Mouse (Mus musculus) intestine, postnatal 0 days (tissue): ENCODE results near the gene Jpt2. TPM values are rescaled to one million over a fixed set of nuclear protein-coding genes. Genes with fewer than 3 reads are reported as not detected.

Experiments used
- ATAC-seq: fragments of 200-750 bp; cut with Nextera tagmentation; 2 replicates; pipeline ENCODE4 v1.8.0; 2017; ENCODE audit warnings: mild to moderate bottlenecking, moderate TSS enrichment, moderate library complexity
- H3K27ac ChIP-seq: fragments of 300-500 bp; sonication (generic); 2 replicates; pipeline ENCODE4 v1.5.1; 2014; ENCODE audit warnings: mild to moderate bottlenecking, low read depth, low read length, moderate library complexity
- H3K27me3 ChIP-seq: fragments of 300-500 bp; sonication (generic); replicated peaks from 2 replicates; pipeline ENCODE4 v1.6.1; 2014; ENCODE audit warnings: low read length, mixed read lengths; ENCODE audit not compliant: control insufficient read depth, insufficient read depth
- H3K36me3 ChIP-seq: fragments of 300-500 bp; sonication (generic); 2 replicates; pipeline ENCODE4 v1.6.1; 2014; ENCODE audit warnings: mild to moderate bottlenecking, moderate library complexity; ENCODE audit not compliant: control insufficient read depth, insufficient read depth
- H3K4me1 ChIP-seq: fragments of 300-500 bp; sonication (generic); replicated peaks from 2 replicates; pipeline ENCODE4 v1.6.1; 2014; ENCODE audit warnings: antibody characterized with exemption, low read length, mixed read lengths; ENCODE audit not compliant: control insufficient read depth, insufficient read depth
- H3K4me2 ChIP-seq: fragments of 300-500 bp; sonication (generic); replicated peaks from 2 replicates; pipeline ENCODE4 v1.6.1; 2014; ENCODE audit warnings: low read depth, mild to moderate bottlenecking, moderate library complexity
- H3K4me3 ChIP-seq: fragments of 300-500 bp; sonication (generic); 2 replicates; pipeline ENCODE4 v1.5.1; 2014; ENCODE audit warnings: low read depth, low read length
- H3K9ac ChIP-seq: fragments of 300-500 bp; sonication (generic); 2 replicates; pipeline ENCODE4 v1.6.1; 2014; ENCODE audit warnings: mild to moderate bottlenecking, low read depth, low read length
- H3K9me3 ChIP-seq: fragments of 300-500 bp; sonication (generic); 2 replicates; pipeline ENCODE4 v1.6.1; 2016; ENCODE audit warnings: mixed run types; ENCODE audit not compliant: control insufficient read depth
- CTCF ChIP-seq: sonication (generic); IDR thresholded peaks from 2 replicates; pipeline ENCODE4 v1.5.1; 2016; ENCODE audit warnings: low read depth, mild to moderate bottlenecking, control low read depth, antibody characterized with exemption, moderate library complexity
- WGBS: fragments of 180-500 bp; shearing (Covaris S2); extraction: QIAGEN DNeasy Blood & Tissue Kit; methylation state at CpG from one replicate; pipeline ENCODE4 v1.1.7; 2014; 5-methylcytosine and 5-hydroxymethylcytosine counted together
- polyA plus RNA-seq: library from polyadenylated mRNA; unstranded; fragments of >200 nt; fragmentation: Nextera tagmentation; extraction: Ambion mirVana; gene quantifications from 2 replicates; pipeline ENCODE4 v1.2.1, GENCODE M21; 2015

Jpt2 gene
- polyA plus RNA-seq, 1 experiment from 2014 or later, result 35.7 TPM

- Histone ChIP-seq H3K27me3 (no peaks in the 10 kb centered on the region), H3K36me3 (peaks cover 44% of the 10 kb centered on the region), H3K4me3 (no peak overlapping the region), H3K27ac (no peak overlapping the region), H3K9ac (no peak overlapping the region), H3K4me2 (no peak overlapping the region), H3K9me3 (no peaks in the 10 kb centered on the region), H3K4me1 (0 out of 2 replicates have a peak, but pooled peaks cover 7% of the 10 kb centered on the region)
- ATAC-seq, result no peak
- WGBS, result 90% methylated on average over 12 of the region's 12 CpGs
- no peak for TF ChIP-seq CTCF
These were observed 67.7 kb downstream of the Jpt2 start for GRCm38 (mm10) chr17:24892785-24893184.

- no peaks in the 10 kb centered on the region for H3K9me3 ChIP-seq
- no peak for ATAC-seq
- no peak overlapping the region for H3K4me2 ChIP-seq
- H3K4me1 ChIP-seq, result 0 out of 2 replicates have a peak, but pooled peaks cover 14% of the 10 kb centered on the region
- no peak overlapping the region for H3K4me3 ChIP-seq
- no peak for TF ChIP-seq CTCF
- peaks cover 40% of the 10 kb centered on the region for H3K36me3 ChIP-seq
- 83% methylated on average over 13 of the region's 13 CpGs for WGBS
- H3K27ac ChIP-seq, result 0 out of 2 replicates have a peak overlapping the region, but pooled peaks have one; percentile 28
- H3K27me3 ChIP-seq, result no peaks in the 10 kb centered on the region
- H3K9ac ChIP-seq, result no peak overlapping the region
These were observed 69.2 kb downstream of the Jpt2 start for GRCm38 (mm10) chr17:24891321-24891720.

- WGBS, result 80% methylated on average over 19 of the region's 19 CpGs
- no peaks in the 10 kb centered on the region for H3K27me3 ChIP-seq
- TF ChIP-seq CTCF, result no peak
These were observed 70.1 kb downstream of the Jpt2 start for GRCm38 (mm10) chr17:24890151-24891092.

GRCm38 (mm10) chr17:24888862-24889261 is 71.6 kb downstream of the Jpt2 start:
- Histone ChIP-seq H3K9ac (no peak overlapping the region), H3K4me1 (peaks cover 14% of the 10 kb centered on the region; the same call in 1 of the 2 replicates), H3K4me3 (no peak overlapping the region), H3K36me3 (peaks cover 50% of the 10 kb centered on the region), H3K4me2 (no peak overlapping the region), H3K27me3 (no peaks in the 10 kb centered on the region), H3K9me3 (no peaks in the 10 kb centered on the region), H3K27ac (no peak overlapping the region)
- 82% methylated on average over 3 of the region's 3 CpGs for WGBS
- no peak for ATAC-seq
- TF ChIP-seq CTCF, result no peak

More at GRCm38 (mm10) chr17:24890151-24891092, 70.1 kb downstream of the Jpt2 start:
- Histone ChIP-seq H3K9me3 (no peaks in the 10 kb centered on the region), H3K4me3 (no peak overlapping the region), H3K9ac (no peak overlapping the region), H3K4me1 (peaks cover 16% of the 10 kb centered on the region; the same call in 1 of the 2 replicates), H3K4me2 (no peak overlapping the region), H3K36me3 (peaks cover 40% of the 10 kb centered on the region), H3K27ac (no peak overlapping the region)
- no peak for ATAC-seq

Other genes with a start within 250 kb of the Jpt2 start
- not detected in 2 replicates for gene Rnf151, start 242.6 kb downstream of the Jpt2 start, polyA plus RNA-seq
- 757 and 776 TPM in 2 replicates for gene Rps2, start 242.6 kb downstream of the Jpt2 start, polyA plus RNA-seq
- 406 and 413 TPM in 2 replicates for gene Ndufb10, start 236.2 kb downstream of the Jpt2 start, polyA plus RNA-seq
- 0.27 TPM in 1 of 2 replicates, not detected in the other for gene Rpl3l, start 232.9 kb downstream of the Jpt2 start, polyA plus RNA-seq
- gene Msrb1, start 224.0 kb downstream of the Jpt2 start, polyA plus RNA-seq, result 47.4 and 47.8 TPM in 2 replicates
- gene Hs3st6, start 207.7 kb downstream of the Jpt2 start, polyA plus RNA-seq, result 0.25 and 0.47 TPM in 2 replicates
- gene Meiob, start 156.4 kb downstream of the Jpt2 start, polyA plus RNA-seq, result 0.08 and 0.10 TPM in 2 replicates
- gene Hagh, start 120.5 kb downstream of the Jpt2 start, polyA plus RNA-seq, result 104 and 105 TPM in 2 replicates
- gene Fahd1, start 110.3 kb downstream of the Jpt2 start, polyA plus RNA-seq, result 165 and 195 TPM in 2 replicates
- 17.2 and 18.3 TPM in 2 replicates for gene Igfals, start 94.7 kb downstream of the Jpt2 start, polyA plus RNA-seq
- gene Nubp2, start 74.3 kb downstream of the Jpt2 start, polyA plus RNA-seq, result 48.0 and 53.5 TPM in 2 replicates
- 42.3 and 43.4 TPM in 2 replicates for gene Spsb3, start 74.0 kb downstream of the Jpt2 start, polyA plus RNA-seq
- gene Eme2, start 65.6 kb downstream of the Jpt2 start, polyA plus RNA-seq, result 16.7 and 18.5 TPM in 2 replicates
- 132 and 141 TPM in 2 replicates for gene Mrps34, start 65.6 kb downstream of the Jpt2 start, polyA plus RNA-seq
- 47.4 and 54.4 TPM in 2 replicates for gene Nme3, start 64.2 kb downstream of the Jpt2 start, polyA plus RNA-seq
- gene Mapk8ip3, start 23.7 kb downstream of the Jpt2 start, polyA plus RNA-seq, result 5.3 and 6.6 TPM in 2 replicates
- gene Cramp1l, start 55.1 kb upstream of the Jpt2 start, polyA plus RNA-seq, result 2.5 and 2.7 TPM in 2 replicates
- gene Ift140, start 55.4 kb upstream of the Jpt2 start, polyA plus RNA-seq, result 2.9 and 3.6 TPM in 2 replicates
- 14.5 and 15.8 TPM in 2 replicates for gene Tmem204, start 122.9 kb upstream of the Jpt2 start, polyA plus RNA-seq
- gene Telo2, start 155.3 kb upstream of the Jpt2 start, polyA plus RNA-seq, result 7.6 and 8.7 TPM in 2 replicates
- gene Ptx4, start 160.1 kb upstream of the Jpt2 start, polyA plus RNA-seq, result 0.25 and 0.27 TPM in 2 replicates
- gene Clcn7, start 172.7 kb upstream of the Jpt2 start, polyA plus RNA-seq, result 18.5 and 21.7 TPM in 2 replicates
- gene Ccdc154, start 201.8 kb upstream of the Jpt2 start, polyA plus RNA-seq, result not detected in 2 replicates
- 0.30 TPM in 1 of 2 replicates, not detected in the other for gene Gm38655, start 214.8 kb upstream of the Jpt2 start, polyA plus RNA-seq
- 17.5 and 18.5 TPM in 2 replicates for gene BC003965, start 223.9 kb upstream of the Jpt2 start, polyA plus RNA-seq
- gene Unkl, start 227.7 kb upstream of the Jpt2 start, polyA plus RNA-seq, result 1.9 and 2.2 TPM in 2 replicates